Mouse (Mus musculus) liver, embryonic 13.5 days (tissue): ENCODE measurements around the gene Mrps31. TPM values are rescaled to one million over a fixed set of nuclear protein-coding genes. Genes with fewer than 3 reads are reported as not detected.

Experiments used
- ATAC-seq: fragments of 200-750 bp; cut with Nextera tagmentation; 2 replicates; pipeline ENCODE4 v1.8.0; 2017; ENCODE audit warnings: low read depth, mild to moderate bottlenecking, moderate number of reproducible peaks, moderate library complexity
- DNase-seq: peaks from one replicate; pipeline ENCODE4 v3.0.0; 2022
- H3K27ac ChIP-seq: fragments of 300-500 bp; sonication (generic); 2 replicates; pipeline ENCODE4 v1.5.1; 2015; ENCODE audit warnings: moderate library complexity, mild to moderate bottlenecking, inconsistent platforms
- H3K27me3 ChIP-seq: fragments of 300-500 bp; sonication (generic); 2 replicates; pipeline ENCODE4 v1.6.1; 2015; ENCODE audit warnings: mild to moderate bottlenecking, inconsistent platforms
- H3K36me3 ChIP-seq: fragments of 300-500 bp; sonication (generic); 2 replicates; pipeline ENCODE4 v1.6.1; 2015; ENCODE audit warnings: mild to moderate bottlenecking, inconsistent platforms
- H3K4me1 ChIP-seq: fragments of 300-500 bp; sonication (generic); replicated peaks from 2 replicates; pipeline ENCODE4 v1.6.1; 2015; ENCODE audit warnings: inconsistent platforms
- H3K4me2 ChIP-seq: fragments of 300-500 bp; sonication (generic); 2 replicates; pipeline ENCODE4 v1.6.1; 2015; ENCODE audit warnings: inconsistent platforms, mild to moderate bottlenecking, moderate library complexity
- H3K4me3 ChIP-seq: fragments of 300-500 bp; sonication (generic); replicated peaks from 2 replicates; pipeline ENCODE4 v1.5.1; 2015; ENCODE audit warnings: mild to moderate bottlenecking, inconsistent platforms
- H3K9ac ChIP-seq: fragments of 300-500 bp; sonication (generic); 2 replicates; pipeline ENCODE4 v1.6.1; 2015; ENCODE audit warnings: mild to moderate bottlenecking, inconsistent platforms
- H3K9me3 ChIP-seq: fragments of 300-500 bp; sonication (generic); replicated peaks from 2 replicates; pipeline ENCODE4 v1.6.1; 2016; ENCODE audit warnings: inconsistent platforms
- WGBS: fragments of 180-500 bp; shearing (Covaris S2); methylation state at CpG from one replicate; pipeline ENCODE4 v1.1.7; 2015; ENCODE audit not compliant: insufficient replicate concordance; 5-methylcytosine and 5-hydroxymethylcytosine counted together
- polyA plus RNA-seq: library from polyadenylated mRNA; unstranded; fragments of >200 nt; fragmentation: Nextera tagmentation; extraction: Ambion mirVana; gene quantifications from 2 replicates; pipeline ENCODE4 v1.2.1, GENCODE M21; 2015

Gene Mrps31
- polyA plus RNA-seq: 31.6 and 38.8 TPM in 2 replicates

GRCm38 (mm10) chr8:22411282-22411702 lies at the start of gene Mrps31:
TSS of gene Mrps31 (plus strand) at chr8:22411361.
- peak; percentile 70 for DNase-seq
- peak within 1 kb of the TSS; percentile 73 for H3K4me2 ChIP-seq
- H3K9ac ChIP-seq: peak within 1 kb of the TSS; percentile 79
- H3K4me1 ChIP-seq: peaks cover 29% of the 10 kb centered on the region
- peak; percentile 87 for ATAC-seq
- H3K27me3 ChIP-seq: no peaks in the 10 kb centered on the region
- under 1% methylated on average over 25 of the region's 25 CpGs for WGBS
- H3K27ac ChIP-seq: peak within 1 kb of the TSS; percentile 71
- peak within 1 kb of the TSS; percentile 76 for H3K4me3 ChIP-seq
- H3K9me3 ChIP-seq: no peaks in the 10 kb centered on the region
- peaks cover 8% of the 10 kb centered on the region for H3K36me3 ChIP-seq

GRCm38 (mm10) chr8:22376311-22376710 lies 34.9 kb upstream of the Mrps31 start:
- H3K4me2 ChIP-seq: no peak overlapping the region
- no peaks in the 10 kb centered on the region for H3K9me3 ChIP-seq
- H3K36me3 ChIP-seq: peaks cover 27% of the 10 kb centered on the region
- no peak overlapping the region for H3K9ac ChIP-seq
- H3K27ac ChIP-seq: no peak overlapping the region
- ATAC-seq (no peak), DNase-seq (no peak)
- H3K27me3 ChIP-seq: no peaks in the 10 kb centered on the region
- WGBS: 73% methylated on average over 5 of the region's 5 CpGs
- H3K4me3 ChIP-seq: no peak overlapping the region
- no peaks in the 10 kb centered on the region for H3K4me1 ChIP-seq

GRCm38 (mm10) chr8:22376903-22377302 lies 34.3 kb upstream of the Mrps31 start:
- no peak overlapping the region for H3K9ac ChIP-seq
- DNase-seq (no peak), ATAC-seq (peak; percentile 68; the same call in 1 of the 2 replicates)
- H3K27ac ChIP-seq: no peak overlapping the region
- peaks cover 33% of the 10 kb centered on the region for H3K36me3 ChIP-seq
- no peaks in the 10 kb centered on the region for H3K9me3 ChIP-seq
- no peaks in the 10 kb centered on the region for H3K4me1 ChIP-seq
- no peak overlapping the region for H3K4me2 ChIP-seq
- H3K4me3 ChIP-seq: no peak overlapping the region
- no peaks in the 10 kb centered on the region for H3K27me3 ChIP-seq
- 45% methylated on average over 5 of the region's 5 CpGs for WGBS

- Histone ChIP-seq H3K36me3 (peaks cover 52% of the 10 kb centered on the region), H3K4me1 (no peaks in the 10 kb centered on the region; the same call in 1 of the 2 replicates), H3K4me3 (no peak overlapping the region), H3K4me2 (no peak overlapping the region), H3K9me3 (no peaks in the 10 kb centered on the region), H3K27me3 (no peaks in the 10 kb centered on the region), H3K27ac (no peak overlapping the region), H3K9ac (no peak overlapping the region)
- ATAC-seq (no peak), DNase-seq (no peak)
- 87% methylated on average over 11 of the region's 11 CpGs for WGBS
These were observed 30.2 kb upstream of the Mrps31 start for GRCm38 (mm10) chr8:22380934-22381333.

GRCm38 (mm10) chr8:22382824-22383595 lies 28.2 kb upstream of the Mrps31 start:
- WGBS: 80% methylated on average over 19 of the region's 19 CpGs
- Histone ChIP-seq H3K9ac (no peak overlapping the region), H3K27ac (no peak overlapping the region), H3K9me3 (no peaks in the 10 kb centered on the region), H3K36me3 (peaks cover 59% of the 10 kb centered on the region), H3K27me3 (no peaks in the 10 kb centered on the region), H3K4me3 (no peak overlapping the region), H3K4me2 (no peak overlapping the region), H3K4me1 (no peaks in the 10 kb centered on the region; the same call in 1 of the 2 replicates)
- no peak for ATAC-seq
- DNase-seq: no peak

GRCm38 (mm10) chr8:22385158-22385557 lies 26.0 kb upstream of the Mrps31 start:
- no peak for ATAC-seq
- no peak overlapping the region for H3K4me2 ChIP-seq
- H3K9me3 ChIP-seq: no peaks in the 10 kb centered on the region
- no peaks in the 10 kb centered on the region; the same call in 1 of the 2 replicates for H3K4me1 ChIP-seq
- H3K36me3 ChIP-seq: peaks cover 76% of the 10 kb centered on the region
- no peak overlapping the region for H3K9ac ChIP-seq
- WGBS: 69% methylated on average over 6 of the region's 6 CpGs
- no peaks in the 10 kb centered on the region for H3K27me3 ChIP-seq
- no peak for DNase-seq
- H3K4me3 ChIP-seq: no peak overlapping the region
- H3K27ac ChIP-seq: no peak overlapping the region

- no peaks in the 10 kb centered on the region for H3K9me3 ChIP-seq
- peaks cover 18% of the 10 kb centered on the region for H3K4me1 ChIP-seq
- H3K27ac ChIP-seq: no peak overlapping the region
- H3K4me2 ChIP-seq: no peak overlapping the region
- ATAC-seq: no peak
- WGBS: 73% methylated on average over 10 of the region's 10 CpGs
- no peak overlapping the region for H3K9ac ChIP-seq
- DNase-seq: no peak
- H3K4me3 ChIP-seq: no peak overlapping the region
- no peaks in the 10 kb centered on the region for H3K27me3 ChIP-seq
- peaks cover 45% of the 10 kb centered on the region for H3K36me3 ChIP-seq
These were observed 21.3 kb upstream of the Mrps31 start for GRCm38 (mm10) chr8:22389874-22390273.

GRCm38 (mm10) chr8:22390766-22391463 lies 20.2 kb upstream of the Mrps31 start:
- H3K9ac ChIP-seq: no peak overlapping the region
- H3K4me1 ChIP-seq: peaks cover 23% of the 10 kb centered on the region
- DNase-seq (no peak), ATAC-seq (peak; percentile 76)
- H3K27ac ChIP-seq: peak overlapping the region; percentile 58
- WGBS: 68% methylated on average over 8 of the region's 8 CpGs
- H3K4me2 ChIP-seq: no peak overlapping the region
- peaks cover 45% of the 10 kb centered on the region for H3K36me3 ChIP-seq
- no peak overlapping the region for H3K4me3 ChIP-seq
- no peaks in the 10 kb centered on the region for H3K9me3 ChIP-seq
- H3K27me3 ChIP-seq: no peaks in the 10 kb centered on the region

GRCm38 (mm10) chr8:22394471-22394870 lies 16.7 kb upstream of the Mrps31 start:
- Histone ChIP-seq H3K36me3 (peaks cover 20% of the 10 kb centered on the region), H3K27me3 (no peaks in the 10 kb centered on the region), H3K9me3 (no peaks in the 10 kb centered on the region), H3K4me3 (no peak overlapping the region), H3K4me1 (peaks cover 42% of the 10 kb centered on the region), H3K4me2 (peak overlapping the region; percentile 19; the same call in 1 of the 2 replicates), H3K27ac (0 out of 2 replicates have a peak overlapping the region, but pooled peaks have one; percentile 47), H3K9ac (no peak overlapping the region)
- WGBS: 36% methylated on average over 4 of the region's 4 CpGs
- DNase-seq: no peak
- ATAC-seq: no peak

- peak overlapping the region; percentile 17; the same call in 1 of the 2 replicates for H3K4me2 ChIP-seq
- no peaks in the 10 kb centered on the region for H3K27me3 ChIP-seq
- peak overlapping the region; percentile 47; the same call in 1 of the 2 replicates for H3K27ac ChIP-seq
- no peak overlapping the region for H3K4me3 ChIP-seq
- DNase-seq: no peak
- H3K9ac ChIP-seq: no peak overlapping the region
- ATAC-seq: no peak
- H3K4me1 ChIP-seq: peaks cover 42% of the 10 kb centered on the region
- peaks cover 12% of the 10 kb centered on the region for H3K36me3 ChIP-seq
- WGBS: 86% methylated on average over 8 of the region's 8 CpGs
- no peaks in the 10 kb centered on the region for H3K9me3 ChIP-seq
These were observed 15.9 kb upstream of the Mrps31 start for GRCm38 (mm10) chr8:22395256-22395655.

GRCm38 (mm10) chr8:22397811-22398141 lies 13.4 kb upstream of the Mrps31 start:
- H3K36me3 ChIP-seq: peaks cover 5% of the 10 kb centered on the region
- no peaks in the 10 kb centered on the region for H3K9me3 ChIP-seq
- peak overlapping the region; percentile 58 for H3K27ac ChIP-seq
- peak overlapping the region; percentile 94 for H3K4me2 ChIP-seq
- H3K9ac ChIP-seq: peak overlapping the region; percentile 83
- H3K4me1 ChIP-seq: peaks cover 39% of the 10 kb centered on the region
- WGBS: under 1% methylated on average over 13 of the region's 13 CpGs
- no peak for ATAC-seq
- H3K4me3 ChIP-seq: peak overlapping the region; percentile 78
- no peak for DNase-seq
- no peaks in the 10 kb centered on the region for H3K27me3 ChIP-seq
